Mouse (Mus musculus) liver (tissue): ENCODE measurements around the gene Lrrc18.

Experiments
- DNase-seq: peaks from one replicate; pipeline ENCODE4 v3.0.0-alpha.2; 2020; ENCODE audit warnings: mixed read lengths

Gene Lrrc18

DNA sequence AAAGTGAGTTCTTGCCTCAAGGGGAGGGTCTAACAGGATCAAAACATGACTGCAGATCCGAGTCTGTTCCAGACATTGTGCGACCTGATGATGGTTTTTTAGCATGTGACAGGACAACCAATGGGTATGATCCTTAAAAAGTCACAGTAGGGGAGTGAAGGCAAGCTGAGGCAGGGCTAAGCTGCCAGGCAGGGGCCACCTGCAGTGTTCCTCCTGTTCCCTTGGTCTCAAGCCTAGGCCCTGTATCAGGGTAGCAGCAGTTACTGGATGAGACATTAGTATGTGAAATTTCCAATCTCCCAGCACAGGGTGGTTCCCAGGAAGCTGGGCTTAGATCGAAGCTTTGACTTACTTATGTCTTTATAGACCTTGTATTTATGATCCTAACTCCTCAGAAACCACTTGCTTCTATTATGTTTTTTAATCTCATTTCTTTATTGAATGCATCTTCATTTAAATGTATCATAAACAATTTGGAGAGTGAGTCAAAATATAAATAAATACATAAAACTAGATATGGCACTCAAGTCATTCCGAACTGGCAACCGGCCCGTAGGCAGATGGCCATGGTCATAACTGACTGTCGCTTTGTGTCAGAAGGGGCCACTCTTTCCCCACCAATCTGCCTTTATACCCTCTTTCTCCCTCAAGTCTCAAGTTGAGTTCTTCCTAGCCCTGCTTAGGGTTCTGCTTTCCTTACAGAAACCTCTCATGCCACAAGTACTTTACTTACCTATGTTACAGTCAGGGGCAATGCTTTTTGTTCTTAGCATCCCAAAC lies 67.9 kb downstream of the Lrrc18 start:
- no peak for DNase-seq

GRCm38 (mm10) chr14:33062996-33063395 lies 71.8 kb downstream of the Lrrc18 start:
- no peak for DNase-seq
